ENCODE assay signal across 14 mouse cellular contexts in genomic region chr10:80035686-80036085, GRCm38 (mm10). TPM values are rescaled to one million over a fixed set of nuclear protein-coding genes. Genes with fewer than 3 reads are reported as not detected.
DNase-seq lines count a peak whose midpoint lies in the region; ATAC-seq and TF ChIP-seq lines count a peak whose summit lies in the region.
"Had no signal": no experiment of that assay in that cellular context is flagged by ENCODE, and none has a peak within 500 bp of the region (broad histone marks: within the 10 kb centered on the region; RNA-seq: fewer than 3 reads in every experiment).

No protein-coding gene starts in this region.

- H3K36me3 ChIP-seq in hindbrain, embryonic 10.5 days = peaks cover 50% of the 10 kb centered on the region
- peaks cover 29% of the 10 kb centered on the region for H3K36me3 ChIP-seq in hindbrain, postnatal 0 days (ENCODE audit: insufficient read depth, low read length)

- H3K9ac ChIP-seq in hindbrain, postnatal 0 days (replicated peaks; ENCODE audit: low read length) = no peak overlapping the region

- no peak for ATAC-seq in hindbrain, postnatal 0 days
- ATAC-seq: hindbrain, embryonic 16.5 days had no signal

- TF ChIP-seq CTCF in cerebellum, adult 2 months (IDR thresholded peaks at IDR 0.05; ENCODE audit: borderline replicate concordance, insufficient read depth, low read depth, low read length) = no peak
- TF ChIP-seq CTCF in hindbrain, postnatal 0 days (IDR thresholded peaks at IDR 0.05; ENCODE audit: low read depth) = no peak

- no peak for DNase-seq in cerebellum, adult 2 months
- no peak for DNase-seq in cerebellum, adult 8-10 months
- DNase-seq in hindbrain, embryonic 10.5 days (ENCODE audit: low spot score) = no peak
- no peak for DNase-seq in hindbrain, postnatal 0 days (ENCODE audit: low spot score)
- DNase-seq in lung, adult 18-20 months = peak; percentile 75 to 81
- no peak for DNase-seq in lung, postnatal 14 days
- peak; percentile 74 for DNase-seq in lung, postnatal 25 days (ENCODE audit: low spot score)
- no peak for DNase-seq in left cerebral cortex, postnatal 36 days (ENCODE audit: low spot score in 2 of 2)
- DNase-seq: cerebellum, adult 11-12 months; left cerebral cortex, postnatal 4 days; thymus, postnatal 14 days had no signal

- no peaks in the 10 kb centered on the region for H3K27me3 ChIP-seq in cerebellum, adult 2 months (ENCODE audit: control insufficient read depth, insufficient read depth, low read length)
- no peaks in the 10 kb centered on the region for H3K27me3 ChIP-seq in hindbrain, embryonic 10.5 days (ENCODE audit: insufficient read depth, poor library complexity, severe bottlenecking)
- H3K27me3 ChIP-seq in hindbrain, postnatal 0 days (ENCODE audit: insufficient read depth, low read length) = no peaks in the 10 kb centered on the region

- H3K27ac ChIP-seq in cerebellum, adult 2 months (ENCODE audit: insufficient read depth, low read length) = 0 out of 2 replicates have a peak overlapping the region, but pooled peaks have one; percentile 9
- 0 out of 2 replicates have a peak overlapping the region, but pooled peaks have one; percentile 62 for H3K27ac ChIP-seq in hindbrain, embryonic 10.5 days
- no peak overlapping the region for H3K27ac ChIP-seq in hindbrain, postnatal 0 days
- H3K27ac ChIP-seq: forebrain, embryonic 10.5 days; macrophage had no signal

- 89% methylated on average over 5 of the region's 5 CpGs for WGBS in cerebellum, adult 2 months
- 91% methylated on average over 5 of the region's 5 CpGs for WGBS in hindbrain, embryonic 10.5 days
- WGBS in hindbrain, postnatal 0 days = 92% methylated on average over 5 of the region's 5 CpGs

- peaks cover 29% of the 10 kb centered on the region for H3K4me1 ChIP-seq in cerebellum, adult 2 months (ENCODE audit: control insufficient read depth, insufficient read depth, low read length)
- H3K4me1 ChIP-seq in hindbrain, embryonic 10.5 days (replicated peaks) = peaks cover 42% of the 10 kb centered on the region
- H3K4me1 ChIP-seq in hindbrain, postnatal 0 days (ENCODE audit: insufficient read depth, low read length) = peaks cover 10% of the 10 kb centered on the region

- no peaks in the 10 kb centered on the region for H3K9me3 ChIP-seq in hindbrain, embryonic 10.5 days
- H3K9me3 ChIP-seq in hindbrain, postnatal 0 days (ENCODE audit: low read length) = no peaks in the 10 kb centered on the region
- H3K9me3 ChIP-seq: forebrain, embryonic 10.5 days had no signal

- no peak for TF ChIP-seq POLR2A in cerebellum, adult 2 months (IDR thresholded peaks at IDR 0.05; ENCODE audit: borderline replicate concordance, insufficient read depth, low read length)

- H3K4me3 ChIP-seq in cerebellum, adult 2 months (replicated peaks; ENCODE audit: insufficient read depth, low read depth, low read length) = no peak overlapping the region
- no peak overlapping the region for H3K4me3 ChIP-seq in hindbrain, embryonic 10.5 days
- no peak overlapping the region for H3K4me3 ChIP-seq in hindbrain, postnatal 0 days (ENCODE audit: low read length)

- H3K4me2 ChIP-seq in hindbrain, postnatal 0 days (ENCODE audit: low read depth, low read length) = no peak overlapping the region

- intact Hi-C loops in left cerebral cortex, postnatal 36 days (cut with DNase I) = no loop called here

RNA-seq across cellular contexts. Expression of gene Polr2e, which starts 3.9 kb away (rescaled TPM):
- polyA plus RNA-seq in cerebellum, adult 2 months (2012; rRNA removed) = 224 and 231 TPM in 2 replicates
- 261 and 268 TPM in 2 replicates for polyA plus RNA-seq in hindbrain, embryonic 10.5 days (2016; fragmentation: Nextera tagmentation; extraction: Ambion mirVana)
- total RNA-seq in hindbrain, postnatal 0 days (2014; rRNA removed) = 93.3 and 100 TPM in 2 replicates
- 143 TPM in 2 replicates for polyA plus RNA-seq in hindbrain, postnatal 0 days (2015; fragmentation: Nextera tagmentation; extraction: Ambion mirVana)
- total RNA-seq in left cerebral cortex, postnatal 36 days (2021) = 10 to 100 TPM; 69.2 to 83.6 TPM

RNA-seq across cellular contexts. Expression of gene Gpx4, which starts 11.3 kb away (rescaled TPM):
- polyA plus RNA-seq in cerebellum, adult 2 months (2012; rRNA removed) = 888 and 964 TPM in 2 replicates
- polyA plus RNA-seq in hindbrain, embryonic 10.5 days (2016; fragmentation: Nextera tagmentation; extraction: Ambion mirVana) = 681 and 705 TPM in 2 replicates
- total RNA-seq in hindbrain, postnatal 0 days (2014; rRNA removed) = 373 and 379 TPM in 2 replicates
- 757 and 762 TPM in 2 replicates for polyA plus RNA-seq in hindbrain, postnatal 0 days (2015; fragmentation: Nextera tagmentation; extraction: Ambion mirVana)
- total RNA-seq in left cerebral cortex, postnatal 36 days (2021) = 100 to 1,000 TPM; 468 to 559 TPM

RNA-seq across cellular contexts. Expression of gene Arhgap45, which starts 19.2 kb away (rescaled TPM):
- 2.2 and 2.7 TPM in 2 replicates for polyA plus RNA-seq in cerebellum, adult 2 months (2012; rRNA removed)
- 8.4 and 9.0 TPM in 2 replicates for polyA plus RNA-seq in hindbrain, embryonic 10.5 days (2016; fragmentation: Nextera tagmentation; extraction: Ambion mirVana)
- 2.9 and 3.3 TPM in 2 replicates for total RNA-seq in hindbrain, postnatal 0 days (2014; rRNA removed)
- polyA plus RNA-seq in hindbrain, postnatal 0 days (2015; fragmentation: Nextera tagmentation; extraction: Ambion mirVana) = 1.7 and 1.8 TPM in 2 replicates
- 1 to 10 TPM; 3.3 to 5.3 TPM for total RNA-seq in left cerebral cortex, postnatal 36 days (2021)

RNA-seq across cellular contexts. Expression of gene Abca7, which starts 39.4 kb away (rescaled TPM):
- 31.1 and 32.4 TPM in 2 replicates for polyA plus RNA-seq in cerebellum, adult 2 months (2012; rRNA removed)
- polyA plus RNA-seq in hindbrain, embryonic 10.5 days (2016; fragmentation: Nextera tagmentation; extraction: Ambion mirVana) = 4.4 and 6.0 TPM in 2 replicates
- total RNA-seq in hindbrain, postnatal 0 days (2014; rRNA removed) = 11.6 and 19.1 TPM in 2 replicates
- polyA plus RNA-seq in hindbrain, postnatal 0 days (2015; fragmentation: Nextera tagmentation; extraction: Ambion mirVana) = 2.3 and 2.4 TPM in 2 replicates
- total RNA-seq in left cerebral cortex, postnatal 36 days (2021) = 10 to 100 TPM; 10.3 to 13.0 TPM

RNA-seq across cellular contexts. Expression of gene Cnn2, which starts 47.3 kb away (rescaled TPM):
- polyA plus RNA-seq in cerebellum, adult 2 months (2012; rRNA removed) = 8.2 and 9.3 TPM in 2 replicates
- polyA plus RNA-seq in hindbrain, embryonic 10.5 days (2016; fragmentation: Nextera tagmentation; extraction: Ambion mirVana) = 201 and 223 TPM in 2 replicates
- total RNA-seq in hindbrain, postnatal 0 days (2014; rRNA removed) = 17.2 and 17.9 TPM in 2 replicates
- polyA plus RNA-seq in hindbrain, postnatal 0 days (2015; fragmentation: Nextera tagmentation; extraction: Ambion mirVana) = 15.0 and 16.4 TPM in 2 replicates
- 1 to 10 TPM; 4.7 to 7.6 TPM for total RNA-seq in left cerebral cortex, postnatal 36 days (2021)

Comparison
In these comparisons a context has a peak if more than half of its experiments do, and no peak if none do; other contexts are left out.
1. DNase-seq: peak in lung, adult 18-20 months (2 of 2) and lung, postnatal 25 days (single experiment); none in cerebellum, adult 2 months (0 of 2), cerebellum, adult 8-10 months (single experiment), hindbrain, embryonic 10.5 days (single experiment), hindbrain, postnatal 0 days (single experiment), lung, postnatal 14 days (single experiment) and left cerebral cortex, postnatal 36 days (0 of 2).